23 mouse cellular contexts compared by ENCODE assay signal in the genomic region with DNA sequence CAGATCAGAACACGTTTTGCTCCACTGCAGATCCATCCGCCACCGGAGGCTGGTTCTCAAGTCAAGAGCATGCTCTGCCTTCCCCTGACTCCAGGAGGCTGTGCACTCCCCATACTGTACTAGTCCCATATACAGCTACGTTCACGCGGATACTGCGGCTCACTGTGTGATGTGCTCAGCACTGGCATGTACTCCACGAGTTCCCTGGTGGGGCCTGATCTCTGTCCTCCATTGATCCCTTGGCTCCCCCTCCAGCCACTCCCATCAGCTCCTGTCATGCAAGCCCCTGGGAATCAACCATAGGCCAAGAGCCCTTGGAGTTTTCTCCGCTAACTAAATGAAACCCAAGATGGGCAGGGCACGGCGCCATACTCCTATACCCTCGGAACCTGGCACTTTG. TPM values are rescaled to one million over a fixed set of nuclear protein-coding genes. Genes with fewer than 3 reads are reported as not detected.
DNase-seq lines count a peak whose midpoint lies in the region; ATAC-seq and TF ChIP-seq lines count a peak whose summit lies in the region.
"Had no signal": no experiment of that assay in that cellular context is flagged by ENCODE, and none has a peak within 500 bp of the region (broad histone marks: within the 10 kb centered on the region; RNA-seq: fewer than 3 reads in every experiment).

No protein-coding gene starts in this region.

- no peak for TF ChIP-seq EP300 in heart, adult 2 months (IDR thresholded peaks at IDR 0.05; ENCODE audit: insufficient read depth, low read depth, low read length)
- no peak for TF ChIP-seq EP300 in heart, postnatal 0 days (IDR thresholded peaks at IDR 0.05; ENCODE audit: low read depth)

- H3K4me2 ChIP-seq in heart, embryonic 15.5 days: peak overlapping the region; percentile 66
- H3K4me2 ChIP-seq in heart, postnatal 0 days (ENCODE audit: low read depth, low read length): peak overlapping the region; percentile 71
- H3K4me2 ChIP-seq: forebrain, embryonic 12.5 days; hindbrain, embryonic 12.5 days; liver, embryonic 15.5 days; lung, embryonic 15.5 days; neural tube, embryonic 13.5 days had no signal

- H3K9ac ChIP-seq in heart, adult 2 months (ENCODE audit: low read depth, low read length): peak overlapping the region; percentile 34
- H3K9ac ChIP-seq in heart, embryonic 15.5 days: peak overlapping the region; percentile 43; the same call in 1 of the 2 replicates
- H3K9ac ChIP-seq in heart, postnatal 0 days (replicated peaks; ENCODE audit: low read depth, low read length): peak overlapping the region; percentile 74
- H3K9ac ChIP-seq: forebrain, embryonic 12.5 days; hindbrain, embryonic 12.5 days; liver, embryonic 15.5 days; lung, embryonic 15.5 days; neural tube, embryonic 13.5 days had no signal

- no peaks in the 10 kb centered on the region for H3K79me2 ChIP-seq in heart, adult 2 months (replicated peaks; ENCODE audit: control insufficient read depth, insufficient read depth, low read length)

- intact Hi-C loops in heart, adult 2 months (cut with DNase I): no loop called here

- no peaks in the 10 kb centered on the region for H3K9me3 ChIP-seq in heart, embryonic 15.5 days (replicated peaks)
- H3K9me3 ChIP-seq in heart, postnatal 0 days (replicated peaks; ENCODE audit: control insufficient read depth, low read length): no peaks in the 10 kb centered on the region
- H3K9me3 ChIP-seq: forebrain, embryonic 12.5 days; hindbrain, embryonic 12.5 days; limb, embryonic 10.5 days; liver, embryonic 15.5 days; lung, embryonic 15.5 days; megakaryocyte, embryonic 14.5 days; neural tube, embryonic 13.5 days had no signal

- no peaks in the 10 kb centered on the region for H3K27me3 ChIP-seq in heart, adult 2 months (ENCODE audit: control insufficient read depth, insufficient read depth, low read length)
- no peaks in the 10 kb centered on the region for H3K27me3 ChIP-seq in heart, embryonic 15.5 days
- H3K27me3 ChIP-seq in heart, postnatal 0 days (ENCODE audit: control insufficient read depth, insufficient read depth, low read length): no peaks in the 10 kb centered on the region
- H3K27me3 ChIP-seq: forebrain, embryonic 12.5 days; hindbrain, embryonic 12.5 days; liver, embryonic 15.5 days; lung, embryonic 15.5 days; neural tube, embryonic 13.5 days had no signal

- TF ChIP-seq POLR2A in heart, adult 2 months (IDR thresholded peaks at IDR 0.05; ENCODE audit: insufficient read depth, low read depth, low read length): no peak

- WGBS in heart, adult 2 months: 68% methylated on average over 12 of the region's 12 CpGs
- 82% methylated on average over 12 of the region's 12 CpGs for WGBS in heart, embryonic 15.5 days
- 73% methylated on average over 12 of the region's 12 CpGs for WGBS in heart, postnatal 0 days

- TF ChIP-seq CTCF in heart, adult 2 months (IDR thresholded peaks at IDR 0.05): no peak
- TF ChIP-seq CTCF in heart, postnatal 0 days (IDR thresholded peaks at IDR 0.05; ENCODE audit: low read depth): no peak

- peaks cover 7% of the 10 kb centered on the region for H3K4me1 ChIP-seq in heart, adult 2 months (ENCODE audit: control insufficient read depth, insufficient read depth, low read length)
- H3K4me1 ChIP-seq in heart, embryonic 15.5 days (replicated peaks): peaks cover 45% of the 10 kb centered on the region
- H3K4me1 ChIP-seq in heart, postnatal 0 days (ENCODE audit: control insufficient read depth, insufficient read depth): peaks cover 33% of the 10 kb centered on the region
- H3K4me1 ChIP-seq: liver, embryonic 15.5 days had no signal

- no peak for DNase-seq in heart, adult 2 months
- no peak for DNase-seq in heart, postnatal 4 days
- no peak for DNase-seq in heart, adult 11 months
- peak; percentile 14 for DNase-seq in ZHBTc4 (ENCODE audit: low read depth, low spot score)
- no peak for DNase-seq in heart, postnatal 0 days (ENCODE audit: low spot score)
- no peak for DNase-seq in spleen, postnatal 36 days (ENCODE audit: low spot score in 2 of 2)
- DNase-seq: retina, postnatal 1 day; right cerebral cortex, postnatal 25 days; thymus, postnatal 14 days had no signal

- ATAC-seq in heart, embryonic 15.5 days (replicated peaks; ENCODE audit: insufficient number of reproducible peaks, insufficient read depth, low FRiP score, low read depth): no peak
- ATAC-seq in heart, postnatal 0 days (ENCODE audit: insufficient read depth, low read depth): no peak
- ATAC-seq in erythroblast, adult 5-6 weeks (replicated peaks; ENCODE audit: low FRiP score, poor library complexity, severe bottlenecking): no peak
- ATAC-seq: intestine, postnatal 0 days had no signal

- no peaks in the 10 kb centered on the region for H3K36me3 ChIP-seq in heart, adult 2 months (ENCODE audit: control insufficient read depth, insufficient read depth, low read length)
- no peaks in the 10 kb centered on the region for H3K36me3 ChIP-seq in heart, embryonic 15.5 days
- H3K36me3 ChIP-seq in heart, postnatal 0 days (replicated peaks; ENCODE audit: control insufficient read depth, insufficient read depth, low read length): no peaks in the 10 kb centered on the region
- H3K36me3 ChIP-seq: forebrain, embryonic 12.5 days; hindbrain, embryonic 12.5 days; limb, embryonic 10.5 days; liver, embryonic 15.5 days; lung, embryonic 15.5 days; neural tube, embryonic 13.5 days had no signal

- peak overlapping the region; percentile 51 for H3K4me3 ChIP-seq in heart, adult 2 months
- peak overlapping the region; percentile 57 for H3K4me3 ChIP-seq in heart, embryonic 15.5 days
- peak overlapping the region; percentile 60 for H3K4me3 ChIP-seq in heart, postnatal 0 days (ENCODE audit: low read depth, low read length)
- H3K4me3 ChIP-seq: forebrain, embryonic 12.5 days; hindbrain, embryonic 12.5 days; limb, embryonic 10.5 days; liver, embryonic 15.5 days; lung, embryonic 15.5 days; megakaryocyte, embryonic 14.5 days; neural tube, embryonic 13.5 days had no signal

- peak overlapping the region; percentile 92 for H3K27ac ChIP-seq in heart, adult 2 months
- peak overlapping the region; percentile 90; the same call in 1 of the 2 replicates for H3K27ac ChIP-seq in heart, embryonic 15.5 days
- peak overlapping the region; percentile 97 for H3K27ac ChIP-seq in heart, postnatal 0 days (ENCODE audit: low read depth)
- H3K27ac ChIP-seq: forebrain, embryonic 12.5 days; hindbrain, embryonic 12.5 days; limb, embryonic 10.5 days; liver, embryonic 15.5 days; lung, embryonic 15.5 days; neural tube, embryonic 13.5 days had no signal

RNA-seq across cellular contexts. Expression of a gene that starts 2.6 kb away (rescaled TPM):
- total RNA-seq in heart, adult 2 months (2021): 100 to 1,000 TPM in 1 of 2 experiments, 10 to 100 TPM in 1; 87.3 to 136 TPM
- 36.3 and 45.6 TPM in 2 replicates for polyA plus RNA-seq in heart, adult 2 months (2012; rRNA removed)
- 10 to 100 TPM; 39.4 to 39.5 TPM for total RNA-seq in heart, postnatal 4 days (2021)
- polyA plus RNA-seq in heart, embryonic 15.5 days (2015; fragmentation: Nextera tagmentation; extraction: Ambion mirVana): 11.1 and 11.3 TPM in 2 replicates
- total RNA-seq in heart, postnatal 0 days (2014; rRNA removed; ENCODE audit: low replicate concordance): 19.4 and 22.8 TPM in 2 replicates
- polyA plus RNA-seq in heart, postnatal 0 days (2015; fragmentation: Nextera tagmentation; extraction: Ambion mirVana): 11.2 and 12.1 TPM in 2 replicates
- total RNA-seq in erythroblast, adult 5-6 weeks (2015; ENCODE audit: low replicate concordance): not detected in 2 replicates
- not detected in 2 replicates for total RNA-seq in erythroblast, adult 5-6 weeks (2017; ENCODE audit: low replicate concordance)
- total RNA-seq: adrenal gland, adult 2 months; common myeloid progenitor, adult 5-6 weeks; granulocyte monocyte progenitor cell, adult 5-6 weeks had no signal
- polyA plus RNA-seq: forebrain, embryonic 12.5 days; midbrain, embryonic 14.5 days had no signal

Comparison
In these comparisons a context has a peak if more than half of its experiments do, and no peak if none do; other contexts are left out.
1. RNA of a gene that starts 2.6 kb away (total RNA-seq): 87.3 to 136 TPM in heart, adult 2 months, 39.4 to 39.5 TPM in heart, postnatal 4 days and 19.4 to 22.8 TPM in heart, postnatal 0 days; not detected in erythroblast, adult 5-6 weeks; every median in the first group is over 10 times any median in the second.
2. Peak in every context shown above with its lines, with median percentiles within 50 percentile points of each other: H3K27ac ChIP-seq, H3K4me3 ChIP-seq and H3K9ac ChIP-seq.